Mouse (Mus musculus): ENCODE results near the gene Cfhr2.
"Not testable (repeated sequence)": the region's sequence is repeated elsewhere in the genome, so short reads cannot be mapped to it uniquely, and the experiment has no call there.

Gene Cfhr2

DNA sequence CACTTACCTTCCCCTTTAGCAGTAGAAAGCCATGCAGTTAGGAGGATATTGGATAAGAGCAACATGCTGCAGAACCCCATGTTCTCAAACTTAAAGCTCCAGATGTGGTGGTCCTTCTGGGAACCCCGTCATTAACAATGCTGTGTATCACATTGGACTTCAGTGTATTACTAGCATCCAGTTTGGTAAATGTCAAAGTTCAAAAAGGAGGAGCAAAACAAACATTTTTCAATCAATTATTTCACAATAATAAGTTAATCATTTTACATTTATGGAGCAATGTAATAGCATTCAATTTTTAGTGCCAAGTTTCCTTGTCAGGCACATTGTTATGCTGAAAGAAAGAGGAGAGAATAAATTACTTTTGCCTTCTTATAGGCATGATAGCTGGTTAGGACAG, at the start of gene Cfhr2:
Gene Cfhr2 (minus strand): TSS at position 155 of the 400 bp plus-strand sequence.
- no peak for DNase-seq (ENCODE audit: inconsistent ontology term)

DNA sequence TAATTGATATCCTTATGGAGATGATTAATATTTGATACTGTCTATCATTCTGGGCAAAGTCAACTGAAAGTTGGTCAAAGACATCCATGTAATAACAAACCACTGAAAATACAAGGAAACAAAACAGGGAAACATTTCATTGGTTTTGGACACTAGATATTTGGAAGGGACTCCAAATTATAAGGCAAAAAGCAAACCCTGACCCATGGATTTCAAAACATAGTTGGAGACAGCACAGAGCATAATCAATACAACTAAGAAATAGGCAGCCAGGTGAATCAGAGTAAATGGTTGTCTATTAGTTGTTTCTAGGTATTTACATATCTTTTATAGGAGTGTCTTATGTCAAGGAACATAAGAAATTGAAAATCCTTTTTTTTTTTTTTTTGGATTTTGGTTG, 5.2 kb upstream of the Cfhr2 start:
- no peak for DNase-seq (ENCODE audit: inconsistent ontology term)

DNA sequence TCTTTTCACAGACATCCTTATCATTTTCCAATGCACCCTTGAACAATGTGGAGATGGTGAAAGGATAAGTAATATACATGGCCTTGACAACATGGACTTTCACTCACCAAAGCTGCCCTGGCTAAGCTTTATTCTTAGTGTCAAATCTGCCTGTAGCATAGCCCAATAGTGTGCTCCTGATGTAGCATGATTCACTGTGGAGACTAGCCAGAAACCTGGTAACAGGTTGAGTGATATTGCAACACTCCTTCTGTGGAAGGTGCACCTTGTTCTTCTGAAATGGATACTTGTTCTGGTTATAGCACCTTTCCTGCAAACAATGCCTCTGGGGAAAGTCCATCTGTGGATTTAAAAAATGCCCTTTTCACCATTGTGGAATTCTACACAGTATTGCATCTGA, 1.7 kb upstream of the Cfhr2 start:
- DNase-seq (ENCODE audit: inconsistent ontology term) = no peak

DNA sequence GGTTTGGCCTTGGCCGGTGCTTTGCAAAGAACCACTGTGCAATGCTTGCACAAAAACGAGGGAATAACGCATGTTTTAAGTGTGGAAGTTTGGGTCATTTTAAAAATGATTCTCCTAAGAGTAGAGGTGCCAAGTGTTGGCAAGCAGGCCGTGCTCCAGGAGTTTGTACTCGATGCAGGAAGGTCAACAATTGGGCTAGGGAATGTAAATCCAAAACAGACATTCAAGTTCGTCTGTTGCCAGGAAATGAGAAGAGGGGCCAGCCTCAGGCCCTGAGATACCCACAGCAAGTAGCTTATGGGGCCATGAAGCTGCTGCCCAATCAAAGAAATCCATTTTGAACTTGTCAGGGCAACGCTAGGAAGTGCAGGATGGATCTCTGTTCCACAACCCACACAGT, 18.8 kb downstream of the Cfhr2 start:
- DNase-seq (ENCODE audit: inconsistent ontology term) = no peak

DNA sequence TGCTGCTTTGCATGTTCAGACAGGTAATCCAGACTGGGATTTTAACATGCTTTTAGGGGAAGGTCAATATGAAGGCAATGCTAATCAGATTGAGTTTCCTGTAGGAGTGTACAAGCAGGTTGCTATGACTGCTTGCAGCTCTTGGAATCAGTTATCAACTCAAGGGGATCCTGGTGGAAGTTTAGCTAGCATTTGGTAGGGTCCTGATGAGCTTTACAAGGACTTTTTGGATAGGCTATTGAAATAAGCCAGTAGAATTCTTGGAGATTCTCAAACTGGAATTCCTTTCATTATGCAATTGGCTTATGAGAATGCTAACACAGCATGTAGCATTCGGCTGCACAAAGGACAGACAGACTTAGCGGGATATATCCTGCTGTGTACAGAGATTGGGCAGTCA, 19.2 kb downstream of the Cfhr2 start:
- DNase-seq (ENCODE audit: inconsistent ontology term) = peak; percentile 26

DNA sequence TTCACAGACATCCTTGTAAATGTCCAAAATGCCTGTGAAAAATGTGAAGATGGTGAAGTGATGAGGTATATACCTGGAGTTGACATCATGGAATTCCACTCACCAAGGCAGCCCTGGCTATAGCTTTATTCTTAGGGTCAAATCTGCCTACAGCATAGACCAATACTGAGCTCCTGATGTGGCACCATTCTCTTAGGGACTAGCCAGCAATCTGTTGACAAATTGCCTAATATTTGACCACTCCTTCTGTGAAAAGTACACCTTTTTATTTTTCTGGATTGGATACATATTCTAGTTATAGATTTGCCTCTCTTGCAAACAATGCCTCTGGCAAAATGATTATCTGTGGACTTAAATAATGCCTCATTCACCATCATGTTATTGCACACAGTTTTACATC, 49.9 kb downstream of the Cfhr2 start:
- DNase-seq (ENCODE audit: inconsistent ontology term) = no peak

DNA sequence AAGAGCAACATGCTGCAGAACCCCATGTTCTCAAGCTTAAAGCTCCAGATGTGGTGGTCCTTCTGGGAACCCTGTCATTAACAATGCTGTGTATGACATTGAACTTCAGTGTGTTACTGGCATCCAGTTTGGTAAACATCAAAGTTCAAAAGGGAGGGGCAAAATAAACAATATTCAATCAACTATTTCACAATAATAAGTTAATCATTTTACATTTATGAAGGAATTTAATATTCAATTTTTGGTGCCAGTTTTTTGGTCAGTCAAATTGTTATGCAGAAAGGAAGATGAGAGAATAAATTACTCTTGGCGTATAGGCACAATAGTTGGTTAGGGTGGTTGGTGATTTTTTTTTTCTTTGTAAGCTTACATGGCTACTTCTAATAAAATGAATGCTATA, 77.4 kb downstream of the Cfhr2 start, which contains the start of gene Gm4788:
Gene Gm4788 (minus strand): TSS at position 101 of the 400 bp plus-strand sequence.
- DNase-seq (ENCODE audit: inconsistent ontology term) = no peak

DNA sequence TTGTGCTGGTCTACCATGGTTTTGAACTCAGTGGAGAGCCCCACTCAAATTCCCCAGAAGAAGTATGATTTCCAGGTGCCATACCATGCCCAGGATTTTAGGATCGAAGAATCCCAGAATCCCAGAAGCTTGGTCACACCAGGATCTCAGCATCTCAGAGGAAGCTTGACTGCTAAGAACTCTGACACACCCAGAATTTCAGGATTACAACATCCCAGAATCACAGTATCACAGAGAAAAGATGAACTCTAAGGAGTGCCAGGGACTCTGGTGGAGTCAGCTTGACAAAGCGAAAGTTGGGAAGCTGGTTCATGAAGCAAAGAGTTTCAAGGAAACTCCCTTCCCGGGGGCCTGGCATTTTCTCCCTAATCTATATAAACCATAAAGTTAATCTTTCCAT, 88.6 kb downstream of the Cfhr2 start:
- DNase-seq (ENCODE audit: inconsistent ontology term) = not testable (repeated sequence)

Measured in Muller cell, postnatal 12 days (primary cell).